ENCODE assay signal across 36 mouse cellular contexts in the genomic region with DNA sequence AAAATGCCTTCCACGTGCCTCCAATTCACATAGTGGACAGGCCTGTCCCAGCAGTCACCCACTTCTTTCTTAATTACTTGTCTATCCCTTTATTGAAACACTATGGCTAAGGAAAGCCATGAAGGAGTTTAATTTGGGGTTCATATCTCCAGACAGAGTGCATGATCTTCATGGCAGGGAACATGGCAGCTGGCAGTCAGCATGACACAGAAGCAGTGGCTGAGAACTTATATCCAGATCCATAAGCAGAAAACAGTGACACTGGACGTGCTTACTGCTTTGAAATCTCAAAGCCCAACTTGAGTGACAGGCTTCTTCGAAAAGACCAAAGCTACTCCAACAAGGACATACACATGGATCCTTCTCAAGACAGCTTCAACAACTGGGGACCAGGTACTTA. TPM values are rescaled to one million over a fixed set of nuclear protein-coding genes. Genes with fewer than 3 reads are reported as not detected.
"Had no signal": no experiment of that assay in that cellular context is flagged by ENCODE, and none has a peak within 500 bp of the region (broad histone marks: within the 10 kb centered on the region; RNA-seq: fewer than 3 reads in every experiment).

No protein-coding gene starts in this region.

- H3K27me3 ChIP-seq: limb, embryonic 12.5 days; limb, embryonic 13.5 days; limb, embryonic 15.5 days; liver, embryonic 12.5 days; liver, embryonic 13.5 days; liver, embryonic 15.5 days; lung, embryonic 15.5 days; megakaryocyte, embryonic 14.5 days; midbrain, embryonic 12.5 days; midbrain, embryonic 15.5 days; neural tube, embryonic 12.5 days had no signal

- H3K36me3 ChIP-seq: limb, embryonic 10.5 days; limb, embryonic 12.5 days; limb, embryonic 13.5 days; limb, embryonic 15.5 days; liver, embryonic 12.5 days; liver, embryonic 13.5 days; liver, embryonic 15.5 days; lung, embryonic 15.5 days; midbrain, embryonic 10.5 days; midbrain, embryonic 12.5 days; midbrain, embryonic 15.5 days; neural tube, embryonic 12.5 days had no signal

- H3K27ac ChIP-seq: left cerebral cortex, adult 2 months; limb, embryonic 10.5 days; limb, embryonic 12.5 days; limb, embryonic 13.5 days; limb, embryonic 15.5 days; liver, embryonic 12.5 days; liver, embryonic 13.5 days; liver, embryonic 14.5 days; liver, embryonic 15.5 days; lung, embryonic 15.5 days; macrophage; midbrain, embryonic 10.5 days; midbrain, embryonic 12.5 days; midbrain, embryonic 15.5 days; neural tube, embryonic 12.5 days had no signal

- H3K4me1 ChIP-seq: limb, embryonic 10.5 days; limb, embryonic 12.5 days; limb, embryonic 13.5 days; limb, embryonic 15.5 days; liver, embryonic 12.5 days; liver, embryonic 13.5 days; liver, embryonic 15.5 days; lung, embryonic 15.5 days; megakaryocyte, embryonic 14.5 days; midbrain, embryonic 10.5 days; midbrain, embryonic 12.5 days; midbrain, embryonic 15.5 days; neural tube, embryonic 12.5 days had no signal

- ATAC-seq: liver, embryonic 12.5 days; liver, postnatal 0 days; lung, postnatal 0 days; midbrain, embryonic 15.5 days; midbrain, embryonic 16.5 days had no signal

- H3K9ac ChIP-seq: limb, embryonic 12.5 days; limb, embryonic 13.5 days; limb, embryonic 15.5 days; liver, embryonic 12.5 days; liver, embryonic 13.5 days; liver, embryonic 14.5 days; liver, embryonic 15.5 days; liver, postnatal 0 days; lung, embryonic 14.5 days; lung, embryonic 15.5 days; midbrain, embryonic 12.5 days; midbrain, embryonic 15.5 days; neural tube, embryonic 12.5 days had no signal

- DNase-seq: left cerebral cortex, postnatal 4 days; liver; liver, embryonic 13.5 days; liver, postnatal 0 days; lung, adult 18-20 months; lung, adult 2 months; lung, embryonic 14.5 days; lung, postnatal 10 days; lung, postnatal 14 days; lung, postnatal 36 days; lung, postnatal 4 days; midbrain, embryonic 14.5 days had no signal

- H3K4me2 ChIP-seq: limb, embryonic 12.5 days; limb, embryonic 13.5 days; limb, embryonic 15.5 days; liver, embryonic 11.5 days; liver, embryonic 12.5 days; liver, embryonic 13.5 days; liver, embryonic 15.5 days; lung, embryonic 14.5 days; lung, embryonic 15.5 days; midbrain, embryonic 12.5 days; midbrain, embryonic 15.5 days; neural tube, embryonic 12.5 days had no signal

- H3K4me3 ChIP-seq: left cerebral cortex, adult 2 months; limb, embryonic 10.5 days; limb, embryonic 12.5 days; limb, embryonic 13.5 days; limb, embryonic 15.5 days; liver, embryonic 12.5 days; liver, embryonic 13.5 days; liver, embryonic 15.5 days; lung, embryonic 15.5 days; megakaryocyte, embryonic 14.5 days; midbrain, embryonic 10.5 days; midbrain, embryonic 12.5 days; midbrain, embryonic 15.5 days; myocyte; neural tube, embryonic 12.5 days had no signal

- H3K9me3 ChIP-seq: limb, embryonic 10.5 days; limb, embryonic 12.5 days; limb, embryonic 13.5 days; limb, embryonic 15.5 days; liver, embryonic 12.5 days; liver, embryonic 13.5 days; liver, embryonic 15.5 days; lung, embryonic 15.5 days; megakaryocyte, embryonic 14.5 days; midbrain, embryonic 10.5 days; midbrain, embryonic 12.5 days; midbrain, embryonic 15.5 days; neural tube, embryonic 12.5 days had no signal

RNA-seq across cellular contexts. Expression of a gene that starts 10.5 kb away (rescaled TPM):
- total RNA-seq: megakaryocyte progenitor cell, adult 5-6 weeks; megakaryocyte, adult 5-6 weeks; megakaryocyte-erythroid progenitor cell, adult 5-6 weeks; monocyte, adult 5-6 weeks had no signal
- polyA plus RNA-seq: liver, adult 2 months; macrophage had no signal
